Mouse (Mus musculus) midbrain, postnatal 0 days (tissue): ENCODE measurements around the gene Zmiz1. TPM values are rescaled to one million over a fixed set of nuclear protein-coding genes. Genes with fewer than 3 reads are reported as not detected.
A peak's percentile ranks its signal among the peaks of the same experiment; 100 is the strongest.

Experiments
- ATAC-seq: fragments of 200-750 bp; cut with Nextera tagmentation; 2 replicates; pipeline ENCODE4 v1.8.0; 2017; ENCODE audit warnings: moderate number of reproducible peaks, mild to moderate bottlenecking, moderate TSS enrichment, moderate library complexity; ENCODE audit not compliant: low FRiP score
- DNase-seq: peaks from one replicate; pipeline ENCODE4 v3.0.0-alpha.2; 2015; ENCODE audit warnings: low spot score
- H3K27ac ChIP-seq: fragments of 300-500 bp; sonication (generic); 2 replicates; pipeline ENCODE4 v1.5.1; 2014; ENCODE audit warnings: low read depth, mild to moderate bottlenecking, low read length, mixed read lengths
- H3K27me3 ChIP-seq: fragments of 300-500 bp; sonication (generic); 2 replicates; pipeline ENCODE4 v1.6.1; 2014; ENCODE audit warnings: low read length, control low read depth, mixed read lengths; ENCODE audit not compliant: insufficient read depth
- H3K36me3 ChIP-seq: fragments of 300-500 bp; sonication (generic); 2 replicates; pipeline ENCODE4 v1.6.1; 2014; ENCODE audit warnings: low read length, control low read depth, mixed read lengths; ENCODE audit not compliant: insufficient read depth
- H3K4me1 ChIP-seq: fragments of 300-500 bp; sonication (generic); 2 replicates; pipeline ENCODE4 v1.6.1; 2014; ENCODE audit warnings: mild to moderate bottlenecking, control low read depth, antibody characterized with exemption, low read length, mixed read lengths; ENCODE audit not compliant: insufficient read depth
- H3K4me2 ChIP-seq: fragments of 300-500 bp; sonication (generic); 2 replicates; pipeline ENCODE4 v1.6.1; 2014; ENCODE audit warnings: low read depth, mild to moderate bottlenecking, low read length, mixed read lengths; ENCODE audit not compliant: poor library complexity, severe bottlenecking
- H3K4me3 ChIP-seq: fragments of 300-500 bp; sonication (generic); 2 replicates; pipeline ENCODE4 v1.5.1; 2014; ENCODE audit warnings: low read depth, mild to moderate bottlenecking, low read length, moderate library complexity
- H3K9ac ChIP-seq: fragments of 300-500 bp; sonication (generic); replicated peaks from 2 replicates; pipeline ENCODE4 v1.6.1; 2014; ENCODE audit warnings: mild to moderate bottlenecking, low read length, moderate library complexity, mixed read lengths; ENCODE audit not compliant: poor library complexity, severe bottlenecking
- H3K9me3 ChIP-seq: fragments of 300-500 bp; sonication (generic); 2 replicates; pipeline ENCODE4 v1.6.1; 2016; ENCODE audit warnings: low read length, control low read depth
- CTCF ChIP-seq: IDR thresholded peaks from 2 replicates; pipeline ENCODE4 v1.5.1; 2016; ENCODE audit warnings: antibody characterized with exemption, mild to moderate bottlenecking
- WGBS: fragments of 180-500 bp; shearing (Covaris S2); extraction: QIAGEN DNeasy Blood & Tissue Kit; methylation state at CpG from one replicate; pipeline ENCODE4 v1.1.7; 2014; 5-methylcytosine and 5-hydroxymethylcytosine counted together
- polyA plus RNA-seq: library from polyadenylated mRNA; unstranded; fragments of >200 nt; fragmentation: Nextera tagmentation; extraction: Ambion mirVana; gene quantifications from 2 replicates; pipeline ENCODE4 v1.2.1, GENCODE M21; 2015
- total RNA-seq: library from RNA; depleted of rRNA; stranded (reverse); fragments of >200 nt; gene quantifications from 2 replicates; pipeline ENCODE4 v1.2.3, GENCODE M21; 2014

Gene Zmiz1
- total and polyA plus RNA-seq, 2 experiments from 2014 or later = 51.7 to 130 TPM

- Histone ChIP-seq H3K9me3 (no peaks in the 10 kb centered on the region), H3K27me3 (no peaks in the 10 kb centered on the region), H3K27ac (no peak overlapping the region), H3K4me3 (no peak overlapping the region), H3K4me2 (no peak overlapping the region), H3K36me3 (0 out of 2 replicates have a peak, but pooled peaks cover 9% of the 10 kb centered on the region), H3K9ac (no peak overlapping the region), H3K4me1 (peaks cover 19% of the 10 kb centered on the region)
- ATAC-seq (no peak), DNase-seq (no peak)
- 81% methylated on average over 6 of the region's 6 CpGs for WGBS
- TF ChIP-seq CTCF = no peak
Measured at GRCm38 (mm10) chr14:25624659-25625058, 165.7 kb downstream of the Zmiz1 start.

GRCm38 (mm10) chr14:25627599-25628255, 168.7 kb downstream of the Zmiz1 start:
- no peak for DNase-seq
- WGBS = 85% methylated on average over 3 of the region's 3 CpGs
- Histone ChIP-seq H3K4me2 (no peak overlapping the region), H3K9ac (no peak overlapping the region), H3K27ac (no peak overlapping the region), H3K4me3 (no peak overlapping the region), H3K36me3 (0 out of 2 replicates have a peak, but pooled peaks cover 9% of the 10 kb centered on the region), H3K4me1 (peaks cover 10% of the 10 kb centered on the region; the same call in 1 of the 2 replicates), H3K27me3 (no peaks in the 10 kb centered on the region), H3K9me3 (no peaks in the 10 kb centered on the region)
- TF ChIP-seq CTCF = no peak
- no peak for ATAC-seq

DNA sequence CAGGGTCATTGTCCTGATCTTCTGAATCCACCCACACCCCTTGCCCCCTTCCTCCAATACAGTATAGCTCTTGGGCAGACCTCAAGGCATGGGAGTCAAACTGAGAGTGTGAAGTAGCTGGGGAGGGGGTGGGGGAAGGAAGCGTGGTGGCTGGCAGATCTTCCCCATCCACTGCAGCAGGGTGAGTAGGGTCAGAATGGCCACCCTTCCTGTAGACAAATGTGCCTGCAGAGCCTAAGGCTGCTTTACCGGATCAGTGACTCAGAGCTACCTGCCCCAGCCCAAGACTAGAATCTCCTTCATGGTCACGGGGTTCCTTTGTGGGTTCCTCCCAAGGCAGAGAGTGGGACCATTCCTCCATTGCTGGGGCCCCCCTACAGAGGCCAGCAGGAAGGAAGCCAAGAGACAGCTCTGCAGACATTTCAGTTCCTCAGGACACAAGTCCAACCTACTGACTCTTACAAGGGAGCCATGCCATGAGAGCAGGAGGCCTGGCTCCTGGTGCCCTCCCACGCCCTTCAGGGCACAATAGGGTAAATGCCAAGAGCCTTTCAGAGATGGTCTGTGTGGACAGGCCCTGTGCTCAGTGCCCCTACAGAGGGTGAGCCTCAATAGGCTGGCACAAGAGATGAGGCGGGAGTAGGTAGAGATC, 169.6 kb downstream of the Zmiz1 start:
- no peak for TF ChIP-seq CTCF
- Histone ChIP-seq H3K9ac (no peak overlapping the region), H3K4me2 (no peak overlapping the region), H3K27ac (no peak overlapping the region), H3K9me3 (no peaks in the 10 kb centered on the region), H3K36me3 (0 out of 2 replicates have a peak, but pooled peaks cover 9% of the 10 kb centered on the region), H3K4me1 (peaks cover 11% of the 10 kb centered on the region), H3K27me3 (no peaks in the 10 kb centered on the region), H3K4me3 (no peak overlapping the region)
- WGBS = 93% methylated on average over 5 of the region's 5 CpGs
- ATAC-seq = no peak
- DNase-seq = no peak

GRCm38 (mm10) chr14:25629866-25630606, 171.1 kb downstream of the Zmiz1 start:
- Histone ChIP-seq H3K27ac (no peak overlapping the region; the same call in 1 of the 2 replicates), H3K9ac (no peak overlapping the region), H3K36me3 (0 out of 2 replicates have a peak, but pooled peaks cover 2% of the 10 kb centered on the region), H3K4me3 (no peak overlapping the region), H3K27me3 (no peaks in the 10 kb centered on the region), H3K9me3 (no peaks in the 10 kb centered on the region), H3K4me2 (no peak overlapping the region), H3K4me1 (peaks cover 19% of the 10 kb centered on the region)
- no peak for DNase-seq
- TF ChIP-seq CTCF = no peak
- 83% methylated on average over 12 of the region's 12 CpGs for WGBS
- ATAC-seq = no peak

DNA sequence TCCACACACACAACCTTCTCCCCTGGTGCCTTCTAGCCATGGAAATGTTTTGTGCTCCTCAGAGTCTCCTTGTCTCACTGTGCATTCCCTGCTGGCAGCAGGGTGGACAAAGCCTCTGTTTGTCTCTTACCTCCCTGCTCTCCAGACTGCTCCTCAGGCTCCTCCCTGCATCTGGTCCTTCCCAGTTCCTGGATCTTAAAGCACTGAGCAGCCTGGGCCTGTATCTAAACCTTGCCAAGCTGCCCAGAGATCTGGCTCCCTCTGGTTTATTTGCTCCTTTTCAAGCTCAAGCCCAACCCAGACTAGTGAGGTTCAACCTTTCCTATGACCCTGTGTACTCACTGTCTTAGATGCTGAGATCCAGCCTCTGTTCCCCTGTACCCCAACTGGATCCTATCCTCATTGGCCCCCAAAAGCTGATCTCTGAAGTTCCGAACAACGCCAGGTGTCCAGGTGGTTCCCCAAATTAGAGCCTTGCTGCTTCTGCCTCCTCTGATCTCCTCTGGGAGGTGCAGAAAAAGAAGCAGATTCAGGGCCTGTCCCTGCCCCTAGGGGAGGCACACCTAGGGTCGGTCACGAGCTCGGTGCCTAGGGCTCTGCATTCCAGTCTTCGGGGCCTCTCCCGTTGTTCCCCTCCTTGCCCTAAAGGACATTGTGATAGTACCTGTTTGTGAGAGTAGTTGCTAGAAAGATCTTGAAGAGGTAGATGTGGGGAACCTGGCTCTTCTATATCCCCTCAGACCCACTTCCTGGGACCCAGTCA, 171.8 kb downstream of the Zmiz1 start:
- peak overlapping the region; percentile 26; the same call in 1 of the 2 replicates for H3K27ac ChIP-seq

More for the DNA sequence above, 171.8 kb downstream of the Zmiz1 start:
- Histone ChIP-seq H3K4me3 (no peak overlapping the region), H3K27me3 (no peaks in the 10 kb centered on the region), H3K9me3 (no peaks in the 10 kb centered on the region), H3K4me2 (no peak overlapping the region), H3K9ac (no peak overlapping the region), H3K36me3 (peaks cover 3% of the 10 kb centered on the region; the same call in 1 of the 2 replicates), H3K4me1 (peaks cover 19% of the 10 kb centered on the region)
- ATAC-seq (no peak), DNase-seq (no peak)
- WGBS = 90% methylated on average over 7 of the region's 7 CpGs
- TF ChIP-seq CTCF = no peak
